Mouse (Mus musculus) left cerebral cortex, adult 18-20 months (tissue): Measurements from ENCODE around the gene Gfm1. TPM values are rescaled to one million over a fixed set of nuclear protein-coding genes. Genes with fewer than 3 reads are reported as not detected.

ENCODE experiments used
- DNase-seq, 2 experiments: peaks; one replicate each; pipeline ENCODE4 v3.0.0; 2021 to 2022; ENCODE audit warnings: low spot score in 2 of 2, mixed read lengths in 1 of 2
- long read RNA-seq, 2 experiments: library from polyadenylated mRNA; stranded (forward); transcript quantifications; one replicate each; pipeline ENCODE4 v2.0.0; 2021
- total RNA-seq, 2 experiments: library from RNA; stranded (reverse); gene quantifications; 2 replicates each; pipeline ENCODE4 v1.2.3; 2021

The Gfm1 gene
- 10 to 100 TPM; 49.6 to 49.8 TPM for total RNA-seq
- long read RNA-seq, experiment 1, full-length matches to known transcripts, result 53 of 64 reads
- long read RNA-seq, experiment 1, partial matches to known transcripts, result 4 of 64 reads
- long read RNA-seq, experiment 1, other reads (novel, unspliced or antisense), result 7 of 64 reads
- long read RNA-seq, experiment 2, full-length matches to known transcripts, result 36 of 49 reads
- long read RNA-seq, experiment 2, partial matches to known transcripts, result 4 of 49 reads
- long read RNA-seq, experiment 2, other reads (novel, unspliced or antisense), result 9 of 49 reads

DNA sequence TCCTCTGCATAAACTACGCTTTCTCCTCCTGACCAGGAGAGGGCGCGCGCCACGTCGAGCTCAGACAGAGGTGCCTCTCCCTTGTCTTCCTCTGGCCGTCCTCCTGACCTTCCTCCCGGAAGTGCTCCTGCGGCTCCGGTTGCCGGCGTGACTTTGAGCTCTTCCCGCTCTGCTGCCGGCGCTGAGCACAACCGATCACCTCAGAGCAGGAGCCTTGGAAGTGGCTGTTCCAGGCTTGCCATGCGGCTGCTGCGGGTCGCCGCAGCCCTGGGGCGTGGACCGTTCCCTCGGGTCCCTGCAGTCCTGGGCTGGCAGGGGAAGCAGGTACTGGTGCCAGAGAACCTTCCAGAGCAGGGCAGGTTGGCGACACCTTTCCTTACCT, at the start of gene Gfm1:
Gfm1 (plus strand) TSS at position 98 of the 382 bp plus-strand sequence.
- peak; percentile 92 to 94 for DNase-seq

DNA sequence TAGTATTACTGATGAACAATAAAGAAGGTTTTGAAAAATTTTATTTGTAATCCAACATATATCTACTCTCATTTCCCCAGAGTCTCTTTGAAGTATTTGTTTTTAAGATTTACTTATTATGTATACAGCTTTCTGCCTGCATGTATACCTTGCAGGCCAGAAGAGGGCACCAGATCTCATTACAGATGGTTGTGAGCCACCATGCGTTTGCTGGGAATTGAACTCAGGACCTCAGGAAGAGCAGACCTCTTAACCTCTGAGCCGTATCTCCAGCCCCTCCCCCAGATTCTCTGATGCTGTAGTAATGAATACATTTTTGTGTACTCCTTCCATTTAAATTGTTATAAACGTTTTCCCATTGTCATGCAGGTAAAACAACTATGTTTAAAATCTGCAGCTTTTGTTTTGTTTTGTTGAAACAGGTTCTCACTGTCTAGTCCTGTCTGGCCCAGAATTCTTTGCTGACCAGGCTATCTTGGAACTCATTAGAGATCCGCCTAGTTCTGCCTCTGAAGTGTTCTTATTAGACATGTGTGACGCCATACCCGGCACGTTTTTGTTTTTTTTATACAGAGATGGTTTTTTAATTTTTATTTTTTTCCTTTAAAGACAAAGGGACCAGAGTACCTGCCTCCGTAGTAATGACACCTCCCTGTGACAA, 428 bp upstream of the Gfm1 start:
- no peak for DNase-seq

DNA sequence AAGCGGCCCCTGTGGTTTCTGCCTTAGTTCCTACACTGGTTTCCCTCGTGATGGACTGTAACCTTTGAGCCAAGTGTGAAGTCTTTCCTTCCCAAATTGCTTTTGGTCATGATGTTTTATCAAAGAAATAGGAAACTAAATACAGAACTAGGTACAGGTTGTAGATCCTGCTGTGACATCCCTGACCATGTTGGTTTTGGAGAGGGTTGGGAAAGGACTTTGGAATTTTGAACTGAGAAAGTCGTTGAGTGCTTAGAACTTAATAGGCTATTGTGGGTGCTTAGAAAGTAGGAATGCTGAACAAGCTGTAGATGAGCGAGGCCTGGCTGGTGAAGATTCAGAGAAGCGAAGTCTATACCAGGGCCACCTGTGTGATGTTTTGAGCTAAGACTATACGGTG, 4.1 kb downstream of the Gfm1 start:
- no peak for DNase-seq

DNA sequence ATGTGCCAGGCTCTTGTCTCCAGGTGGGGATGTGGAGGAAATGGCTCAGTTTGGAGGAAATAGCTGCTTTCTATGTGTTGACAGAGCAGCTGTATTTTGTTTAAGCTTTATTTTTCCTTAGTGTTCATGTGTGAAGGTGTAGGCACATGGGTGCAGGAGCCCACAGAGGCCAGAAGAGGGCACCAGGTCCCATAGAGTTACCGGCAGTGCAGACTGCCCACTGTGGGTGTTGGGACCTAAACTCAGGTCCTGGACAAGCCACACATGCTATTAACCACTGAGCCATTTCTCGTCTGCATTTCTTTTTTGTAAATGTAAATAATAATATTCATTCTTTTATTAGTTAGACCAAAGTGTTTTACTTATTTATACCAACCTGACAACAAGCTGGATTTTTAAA, 17.2 kb downstream of the Gfm1 start:
- DNase-seq, result no peak

DNA sequence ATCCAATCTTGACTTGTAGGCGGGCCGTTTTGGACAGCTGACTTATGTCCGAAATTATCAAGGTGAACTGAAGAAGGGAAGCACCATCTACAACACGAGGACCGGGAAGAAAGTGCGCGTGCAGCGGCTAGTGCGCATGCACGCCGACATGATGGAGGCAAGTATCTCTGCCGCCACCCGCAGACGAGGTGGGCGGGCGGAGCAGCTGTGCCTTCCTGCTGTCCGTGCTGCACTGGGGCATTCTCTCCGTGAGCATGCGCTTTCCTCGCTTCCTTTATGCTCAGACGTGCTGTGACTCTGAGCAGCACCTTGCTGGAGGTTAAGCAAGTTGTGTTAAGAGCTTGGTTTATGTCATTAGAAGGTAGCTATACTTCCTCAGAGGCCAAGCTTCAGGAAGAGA, 19.8 kb downstream of the Gfm1 start:
- DNase-seq, result peak in 1 of 2 experiments; percentile 42

DNA sequence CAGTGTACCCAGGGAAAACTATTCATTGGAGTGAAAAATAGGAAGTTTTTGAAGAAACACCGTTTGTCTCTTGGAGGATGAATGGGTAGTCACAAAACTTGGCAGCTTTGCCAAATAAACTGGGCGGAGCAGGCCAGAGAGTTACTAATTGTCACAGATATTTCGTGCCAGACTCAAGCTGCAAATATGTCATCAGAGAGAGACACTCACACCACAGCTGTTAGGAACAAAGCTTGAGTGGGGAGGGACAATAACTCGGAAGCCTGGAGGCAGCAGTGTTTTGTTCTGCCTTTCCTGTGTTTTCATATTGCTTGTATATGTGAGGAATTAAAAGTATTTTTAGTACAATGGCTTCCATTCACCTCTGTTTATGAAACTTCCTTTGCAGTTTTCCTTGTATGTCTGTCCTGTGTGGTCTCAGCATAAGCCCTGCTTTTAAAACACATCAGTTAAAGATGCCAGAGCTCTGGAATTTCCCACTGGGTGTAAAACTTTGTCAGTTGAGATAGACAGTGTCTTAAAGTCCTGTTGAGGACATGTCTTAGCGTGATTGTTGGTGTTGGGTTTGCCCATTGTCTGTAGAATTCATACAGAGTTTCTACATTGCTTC, 20.8 kb downstream of the Gfm1 start:
- no peak for DNase-seq

DNA sequence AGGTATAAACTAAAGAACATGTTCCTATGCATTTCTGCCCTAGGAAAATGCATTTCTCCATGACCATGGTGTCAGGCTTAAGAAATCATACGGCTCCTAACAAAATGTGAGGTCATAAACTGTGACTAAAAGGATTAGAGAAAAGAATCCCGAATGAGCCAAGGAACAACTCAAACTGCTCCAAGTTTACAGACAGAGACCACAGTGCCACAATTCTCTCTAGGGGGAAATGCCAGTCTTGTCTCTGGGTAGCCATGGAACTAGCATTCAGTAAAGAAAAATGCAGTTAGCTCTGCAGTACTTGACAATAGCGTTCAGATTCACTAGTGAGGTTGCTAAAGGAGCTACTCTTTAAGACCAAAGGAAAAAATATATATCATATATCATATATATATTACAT, 30.0 kb downstream of the Gfm1 start:
- no peak for DNase-seq

DNA sequence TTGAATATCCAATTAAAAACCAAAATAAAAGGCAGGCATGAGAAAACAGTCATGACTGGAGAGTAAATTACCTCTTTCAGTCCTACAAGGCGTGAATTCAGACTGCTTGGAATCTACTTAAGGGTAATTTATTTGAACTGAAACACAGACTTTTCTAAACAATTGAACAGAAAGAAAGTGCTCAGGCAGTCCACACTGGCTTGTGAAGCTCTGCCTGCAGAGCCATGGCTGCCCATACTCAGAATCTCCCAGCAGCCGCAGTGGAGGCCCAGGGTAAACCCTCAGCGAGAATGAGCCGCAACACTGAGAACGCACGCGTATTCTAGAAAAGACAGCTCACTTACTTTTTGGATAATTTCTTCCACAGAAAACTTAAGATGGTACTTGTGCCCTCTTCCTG, 32.1 kb downstream of the Gfm1 start:
- no peak for DNase-seq

DNA sequence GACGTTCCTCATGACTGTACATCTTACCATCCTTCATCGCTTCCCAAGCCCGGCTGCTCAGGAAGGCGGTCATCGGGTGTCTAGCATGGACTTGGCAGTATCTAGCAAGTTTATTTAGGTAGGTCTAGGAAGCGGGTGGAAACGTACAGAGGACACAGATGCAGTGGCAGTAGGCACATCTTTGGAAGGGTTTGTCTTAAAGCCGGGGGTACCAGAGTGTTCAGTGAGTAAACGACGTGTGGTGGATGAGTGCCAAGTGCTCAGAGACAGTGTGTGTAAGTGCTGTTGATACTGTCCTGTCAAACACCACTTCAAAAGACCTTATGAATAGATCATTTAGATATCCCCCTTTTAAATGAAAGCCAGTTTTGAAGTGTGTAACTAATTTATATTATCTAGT, 32.7 kb downstream of the Gfm1 start:
- no peak for DNase-seq

DNA sequence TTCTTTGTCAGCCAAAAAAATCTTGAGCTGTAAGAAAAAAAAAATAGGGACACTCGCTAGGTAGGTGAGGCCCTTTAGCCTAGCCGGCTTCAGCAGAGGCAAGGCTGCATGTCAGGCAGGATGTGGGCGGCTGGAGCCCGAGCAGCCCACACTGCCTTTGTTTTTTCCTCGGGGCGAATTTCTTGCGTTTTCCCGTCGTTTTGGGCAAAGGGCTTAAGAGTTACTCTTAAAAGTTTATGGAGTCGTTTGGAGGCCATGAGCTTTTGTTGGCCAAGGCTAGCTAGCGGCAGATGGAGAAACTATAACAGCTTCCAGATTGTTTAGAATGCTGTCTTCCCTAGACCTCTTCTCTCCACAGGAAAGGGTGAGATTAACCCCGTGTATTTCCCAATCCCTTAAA, 33.1 kb downstream of the Gfm1 start:
- no peak for DNase-seq

DNA sequence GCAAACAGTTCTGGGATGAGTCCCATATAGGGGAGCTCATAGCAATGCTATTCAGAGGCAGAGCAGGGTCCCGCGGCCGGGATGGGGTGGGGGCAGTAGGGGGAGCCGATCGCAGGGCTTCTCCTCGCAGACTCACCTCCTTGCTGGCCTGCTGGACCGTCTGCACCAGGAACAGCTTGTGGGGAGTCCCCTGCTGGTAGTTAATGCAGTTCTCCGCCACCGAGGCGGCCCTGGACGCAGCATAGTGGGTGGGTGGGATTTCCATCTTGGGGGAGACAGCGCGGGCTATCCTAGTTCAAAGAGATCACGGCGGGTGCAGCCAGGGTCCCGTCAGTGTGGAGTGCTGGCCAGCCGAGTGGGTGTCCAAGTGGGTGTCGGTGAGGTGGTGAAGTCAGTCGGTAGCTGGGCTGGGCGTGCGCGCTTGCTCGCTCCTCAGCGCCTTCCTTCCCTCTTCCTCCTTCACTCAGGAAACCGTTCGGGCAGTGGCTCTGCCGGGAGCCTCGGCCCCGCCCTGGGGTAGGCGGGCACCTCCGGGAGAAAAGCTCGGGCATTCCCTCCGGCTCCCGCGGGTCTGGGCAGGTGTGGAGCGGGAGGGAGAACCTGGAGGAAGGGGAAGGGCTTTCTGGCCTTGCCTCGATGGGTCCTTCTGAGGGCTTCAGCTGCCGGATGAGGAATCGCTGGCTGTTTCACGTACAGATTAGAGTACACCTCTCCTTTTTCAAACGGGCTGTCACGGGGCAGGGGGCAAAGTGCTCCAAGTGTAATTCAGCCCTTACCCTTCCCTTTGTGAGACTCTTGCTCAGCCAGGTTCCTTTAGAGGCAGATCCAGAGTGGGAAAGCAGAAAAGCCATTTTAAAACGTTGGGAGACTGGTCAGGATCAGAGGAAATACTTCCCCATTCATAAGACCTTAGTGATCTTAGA, 33.8 kb downstream of the Gfm1 start, which contains the start of gene Lxn:
Lxn (minus strand) TSS at position 477 of the 923 bp plus-strand sequence.
- DNase-seq, result peak; percentile 54 to 79

DNA sequence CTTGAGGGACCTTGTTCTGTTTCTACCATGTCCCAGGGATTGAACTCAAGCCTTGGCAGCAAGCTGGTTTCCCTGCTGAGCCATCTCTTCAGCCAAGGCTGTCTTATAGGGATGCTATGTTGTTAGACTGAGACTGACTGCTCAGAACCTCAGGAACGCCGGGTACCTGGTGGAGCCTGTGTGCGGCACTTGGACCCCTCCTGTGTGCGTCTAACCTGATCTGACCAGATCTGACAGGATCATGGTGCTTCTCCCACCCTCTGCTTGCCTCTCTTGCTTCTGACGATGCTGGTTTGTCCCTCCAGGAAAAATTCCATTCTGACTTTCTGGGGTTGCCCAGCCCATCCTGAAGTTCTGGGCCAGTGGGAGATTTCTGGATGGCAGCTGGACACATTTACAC, 36.7 kb downstream of the Gfm1 start:
- no peak for DNase-seq

DNA sequence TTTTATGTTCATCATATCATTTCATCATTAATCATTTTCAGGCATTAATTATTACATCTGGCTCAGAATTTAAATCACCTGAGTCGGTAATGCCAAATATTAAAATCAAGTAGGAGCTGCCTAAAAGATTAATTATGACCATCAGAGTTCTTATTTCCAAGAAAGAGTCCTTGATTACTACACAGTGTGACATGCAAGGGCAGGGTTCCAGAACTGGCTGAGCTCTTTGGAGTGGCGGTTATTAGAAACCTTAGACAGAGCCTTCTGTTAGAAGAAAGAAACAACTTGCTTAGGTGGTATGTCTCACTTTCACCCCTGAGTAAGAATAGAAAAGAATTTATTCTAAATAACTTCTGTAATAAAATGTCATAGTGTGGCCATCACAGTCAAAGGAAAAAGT, 37.4 kb downstream of the Gfm1 start:
- DNase-seq, result no peak

DNA sequence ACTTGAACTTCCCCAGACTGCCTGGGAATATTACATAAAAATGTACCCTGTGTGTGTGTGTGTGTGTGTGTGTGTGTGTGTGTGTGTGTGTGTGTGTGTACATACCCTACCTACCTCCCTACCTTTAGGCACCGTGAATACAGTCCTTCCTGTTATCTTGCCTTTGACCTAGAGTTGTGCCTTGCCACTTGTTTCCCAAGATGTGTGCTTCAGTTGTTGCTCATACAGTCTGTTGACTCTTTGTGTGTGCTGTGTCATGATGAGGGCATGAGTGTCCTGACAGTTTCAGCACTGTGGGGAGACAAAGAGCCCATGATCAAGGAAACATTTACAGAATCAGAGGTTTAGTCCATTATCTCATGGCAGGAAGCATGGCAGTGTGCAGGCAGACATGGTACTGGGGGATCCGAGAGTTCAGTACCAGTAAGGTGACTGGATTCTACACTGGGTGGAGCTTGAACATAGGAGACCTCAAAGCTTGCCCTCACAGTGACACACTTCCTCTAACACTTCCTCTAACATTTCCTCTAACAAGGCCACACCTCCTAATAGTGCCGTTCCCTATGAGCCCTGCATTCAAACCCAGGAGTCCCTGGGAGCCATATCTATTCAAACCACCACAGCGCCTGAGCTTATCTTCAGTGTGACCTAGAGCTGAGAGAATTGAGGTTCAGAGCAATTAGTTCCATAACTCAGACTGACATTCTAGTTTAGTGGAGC, 41.7 kb downstream of the Gfm1 start:
- DNase-seq, result no peak

DNA sequence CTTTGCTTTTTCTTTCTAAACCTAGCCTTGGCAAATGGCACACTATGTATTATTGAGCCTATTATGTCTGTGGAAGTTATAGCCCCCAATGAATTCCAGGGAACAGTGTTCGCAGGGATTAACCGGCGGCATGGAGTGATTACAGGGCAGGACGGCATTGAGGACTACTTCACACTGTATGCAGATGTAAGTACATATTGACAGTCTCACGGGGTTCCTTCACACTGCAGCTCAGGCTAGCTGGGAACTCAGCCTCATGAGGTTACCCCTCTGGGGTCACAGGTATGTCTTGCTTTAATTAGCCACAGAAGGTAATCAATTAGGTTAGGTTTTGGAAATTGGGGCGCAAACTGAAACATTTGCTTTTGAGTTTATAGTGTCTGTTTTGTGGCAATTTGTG, 43.5 kb downstream of the Gfm1 start:
- DNase-seq, result no peak

DNA sequence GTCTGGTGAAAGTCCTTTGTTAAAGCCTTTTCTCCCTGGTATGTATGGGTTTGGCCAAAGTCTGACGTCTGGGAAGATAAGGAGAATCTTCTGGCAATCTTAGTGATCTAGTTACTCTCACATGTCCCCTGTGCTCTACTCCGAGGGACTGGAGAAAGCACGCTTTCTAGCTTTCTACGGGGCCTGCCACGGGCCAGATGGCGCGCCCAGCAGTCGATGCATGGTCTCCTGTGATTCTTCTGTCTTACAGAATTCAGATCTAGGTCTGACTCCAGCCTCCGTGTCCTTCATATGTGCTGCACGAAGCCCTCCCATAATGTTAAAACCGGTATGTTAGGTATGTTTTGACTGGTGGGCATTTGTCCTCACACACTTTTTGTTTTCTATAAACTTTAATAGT, 49.9 kb downstream of the Gfm1 start:
- DNase-seq, result no peak

DNA sequence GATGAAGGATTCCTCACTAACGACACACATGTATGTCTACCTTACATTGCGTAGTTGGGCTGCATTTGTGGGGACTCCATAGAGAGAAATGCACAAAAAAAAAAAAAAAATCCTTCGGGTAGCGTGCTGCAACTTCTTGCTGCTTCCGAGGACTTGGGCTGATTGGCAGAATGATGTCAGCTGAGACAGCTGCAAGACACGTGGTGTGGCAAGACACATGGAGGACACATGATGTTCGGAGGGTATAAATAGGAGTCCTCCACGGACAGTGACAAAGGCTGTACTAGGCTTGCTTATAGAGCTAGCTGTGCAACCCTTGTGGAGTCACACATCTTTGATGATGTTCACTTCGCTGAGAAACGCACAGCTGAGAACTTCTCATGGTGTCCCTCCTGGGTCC, 52.5 kb downstream of the Gfm1 start:
- DNase-seq, result no peak

DNA sequence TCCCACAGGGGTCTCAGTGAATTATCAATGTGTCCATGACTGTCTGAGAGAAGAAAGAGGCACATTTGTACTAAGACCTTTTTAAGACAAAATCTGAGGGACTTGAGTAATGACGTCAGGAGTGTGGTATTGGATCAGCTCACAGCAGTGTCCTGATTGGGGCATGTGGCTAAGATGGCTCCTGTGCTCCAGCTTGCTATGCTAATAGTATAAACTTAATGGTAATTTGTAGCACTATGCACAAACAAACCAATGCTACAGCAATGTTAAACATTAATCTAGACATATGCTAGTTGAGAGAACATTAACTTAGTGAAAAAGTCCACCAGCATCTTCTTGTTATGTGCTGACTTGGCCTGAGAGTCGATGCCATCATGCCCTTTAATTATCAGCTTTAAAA, 55.3 kb downstream of the Gfm1 start:
- no peak for DNase-seq

DNA sequence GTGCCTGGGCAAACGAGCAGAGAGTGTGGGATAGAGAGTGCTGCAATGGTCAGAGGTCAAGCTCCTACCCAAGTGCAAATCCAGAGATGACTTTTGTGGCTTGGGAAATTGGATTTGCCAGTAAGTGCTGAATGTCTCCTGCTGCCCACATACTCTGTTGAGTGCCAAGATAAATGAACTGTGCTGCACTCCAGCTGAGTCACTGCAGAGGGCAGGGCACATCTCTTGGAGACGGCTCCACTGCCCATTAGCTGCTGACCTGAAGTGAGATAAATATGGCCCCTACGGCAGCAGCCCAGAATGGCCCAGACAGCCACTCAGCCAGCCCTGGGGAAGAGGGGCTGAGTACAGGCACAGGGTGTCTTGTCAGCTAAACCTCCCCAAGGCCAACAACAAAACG, 60.3 kb downstream of the Gfm1 start:
- DNase-seq, result no peak

DNA sequence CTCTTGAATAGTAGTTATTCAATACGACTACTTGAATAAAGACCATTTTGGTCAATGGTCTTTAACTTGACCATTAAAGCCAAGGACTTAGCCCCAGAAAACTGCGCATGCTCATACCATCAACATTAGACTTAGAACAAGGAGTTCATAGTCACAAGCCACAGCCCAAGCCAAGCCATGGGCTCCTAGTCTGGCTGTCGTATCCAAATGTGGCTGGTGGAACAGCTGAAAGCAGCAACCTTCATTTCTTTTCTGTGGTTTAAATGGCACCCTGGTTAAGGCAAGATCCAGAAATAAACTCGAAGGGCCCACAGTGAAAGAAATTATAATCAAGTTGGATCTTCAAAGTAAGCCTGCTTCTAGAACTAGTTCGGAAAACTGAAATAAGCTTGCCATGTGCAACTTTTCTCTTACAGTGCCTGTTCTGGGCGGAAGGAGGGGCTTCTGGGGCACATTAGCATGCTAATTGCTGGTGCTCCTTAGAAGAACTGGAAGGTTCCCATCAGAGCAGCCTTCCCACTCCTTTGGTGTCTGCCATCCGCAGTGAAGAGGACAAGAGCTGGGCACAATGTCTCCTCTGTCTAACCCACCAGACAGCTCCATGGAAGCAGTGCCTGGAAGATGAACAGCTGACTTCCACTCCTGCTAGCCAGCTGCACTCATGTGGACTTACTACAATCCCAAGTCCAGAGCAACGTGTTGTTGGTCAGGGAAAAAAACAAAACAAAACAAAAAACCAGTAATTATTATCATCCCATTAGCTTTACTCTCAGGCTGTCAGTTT, 62.4 kb downstream of the Gfm1 start:
- DNase-seq, result no peak
